Mouse (Mus musculus) MEL (cell line): ENCODE measurements around the gene Kalrn. TPM values are rescaled to one million over a fixed set of nuclear protein-coding genes. Genes with fewer than 3 reads are reported as not detected.

Source experiments
- DNase-seq: peaks from one replicate; pipeline ENCODE4 v3.0.0; 2011; ENCODE audit warnings: low read depth, low spot score
- H3K27ac ChIP-seq: 2 replicates; pipeline ENCODE4 v1.5.1; 2012; ENCODE audit warnings: low read depth, mild to moderate bottlenecking, control low read depth, low read length, moderate library complexity; ENCODE audit not compliant: control insufficient read depth
- H3K27me3 ChIP-seq, 2 experiments: fragments of 150-350 bp in 1 of 2; sonication (generic) in 1 of 2; 2 replicates each; pipeline ENCODE4 v1.6.1; 2012; ENCODE audit warnings: low read length in 2 of 2, mild to moderate bottlenecking in 2 of 2, improper control_type of control experiment in 1 of 2, moderate library complexity in 1 of 2; ENCODE audit not compliant: insufficient read depth in 2 of 2, control insufficient read depth in 1 of 2
- H3K36me3 ChIP-seq, 2 experiments: 2 replicates each; pipeline ENCODE4 v1.6.1; 2012 to 2014; ENCODE audit warnings: low read length in 2 of 2, improper control_type of control experiment in 1 of 2, inconsistent platforms in 1 of 2, mild to moderate bottlenecking in 1 of 2; ENCODE audit not compliant: insufficient read depth in 2 of 2, control insufficient read depth in 1 of 2
- H3K4me1 ChIP-seq, 2 experiments: fragments of 150-350 bp in 1 of 2; sonication (generic) in 1 of 2; 2 replicates each; pipeline ENCODE4 v1.6.1; 2012; ENCODE audit warnings: low read length in 2 of 2, improper control_type of control experiment in 1 of 2, mild to moderate bottlenecking in 1 of 2; ENCODE audit not compliant: insufficient read depth in 2 of 2, control insufficient read depth in 1 of 2
- H3K4me3 ChIP-seq, 2 experiments: fragments of 150-350 bp in 1 of 2; sonication (generic) in 1 of 2; 2 replicates each; pipeline ENCODE4 v1.5.1; 2012; ENCODE audit warnings: low read depth in 2 of 2, low read length in 2 of 2, mild to moderate bottlenecking in 2 of 2, moderate library complexity in 2 of 2, control low read depth in 1 of 2, improper control_type of control experiment in 1 of 2; ENCODE audit not compliant: control insufficient read depth in 1 of 2, insufficient read depth in 1 of 2
- H3K79me2 ChIP-seq: 2 replicates; pipeline ENCODE4 v1.6.1; 2012; ENCODE audit warnings: mild to moderate bottlenecking, low read length, moderate library complexity; ENCODE audit not compliant: control insufficient read depth, poor library complexity, insufficient read depth
- H3K9ac ChIP-seq: 2 replicates; pipeline ENCODE4 v1.6.1; 2012; ENCODE audit warnings: low read depth, mild to moderate bottlenecking, control low read depth, low read length, moderate library complexity; ENCODE audit not compliant: control insufficient read depth, poor library complexity, severe bottlenecking
- H3K9me3 ChIP-seq: fragments of 150-350 bp; sonication (generic); replicated peaks from 2 replicates; pipeline ENCODE4 v1.6.1; 2012; ENCODE audit warnings: mild to moderate bottlenecking, low read length, improper control_type of control experiment, moderate library complexity; ENCODE audit not compliant: insufficient read depth
- BHLHE40 ChIP-seq: IDR thresholded peaks from 2 replicates; pipeline ENCODE4 v1.6.1; 2012; ENCODE audit warnings: low read depth, mild to moderate bottlenecking, inconsistent platforms, low read length, improper control_type of control experiment, borderline replicate concordance
- CHD1 ChIP-seq: IDR thresholded peaks from 2 replicates; pipeline ENCODE4 v1.6.1; 2012; ENCODE audit warnings: low read depth, mild to moderate bottlenecking, inconsistent platforms, low read length, improper control_type of control experiment
- CHD2 ChIP-seq: IDR thresholded peaks from 2 replicates; pipeline ENCODE4 v1.6.1; 2011; ENCODE audit warnings: low read length, improper control_type of control experiment
- E2F4 ChIP-seq: IDR thresholded peaks from 2 replicates; pipeline ENCODE4 v1.6.1; 2011; ENCODE audit warnings: low read depth, low read length, improper control_type of control experiment, borderline replicate concordance
- ETS1 ChIP-seq: IDR thresholded peaks from 2 replicates; pipeline ENCODE4 v1.6.1; 2012; ENCODE audit warnings: low read depth, mild to moderate bottlenecking, inconsistent platforms, low read length, improper control_type of control experiment, moderate library complexity
- GATA1 ChIP-seq: IDR thresholded peaks from 2 replicates; pipeline ENCODE4 v1.6.1; 2011; ENCODE audit warnings: low read depth, low read length, improper control_type of control experiment
- JUND ChIP-seq: IDR thresholded peaks from 2 replicates; pipeline ENCODE4 v1.6.1; 2011; ENCODE audit warnings: low read depth, mild to moderate bottlenecking, improper control_type of control experiment, low read length
- KAT2A ChIP-seq: conservative IDR thresholded peaks from 2 replicates; pipeline ENCODE4 v1.6.1; 2012; ENCODE audit warnings: low read depth, low read length, improper control_type of control experiment, inconsistent platforms
- MAFK ChIP-seq: IDR thresholded peaks from 2 replicates; pipeline ENCODE4 v1.6.1; 2011; ENCODE audit warnings: low read depth, mild to moderate bottlenecking, low read length, improper control_type of control experiment, borderline replicate concordance
- NELFE ChIP-seq: IDR thresholded peaks from 2 replicates; pipeline ENCODE4 v1.6.1; 2011; ENCODE audit warnings: low read depth, low read length, improper control_type of control experiment
- RAD21 ChIP-seq: IDR thresholded peaks from 2 replicates; pipeline ENCODE4 v1.6.1; 2011; ENCODE audit warnings: mild to moderate bottlenecking, low read depth, low read length, improper control_type of control experiment
- SMC3 ChIP-seq: IDR thresholded peaks from 2 replicates; pipeline ENCODE4 v1.6.1; 2011; ENCODE audit warnings: low read depth, low read length, improper control_type of control experiment
- TCF12 ChIP-seq: IDR thresholded peaks from 2 replicates; pipeline ENCODE4 v1.6.1; 2014; ENCODE audit warnings: low read depth, mild to moderate bottlenecking, inconsistent platforms, low read length, improper control_type of control experiment, moderate library complexity
- polyA plus RNA-seq, 2 experiments: library from polyadenylated mRNA; stranded (reverse) in 1 of 2; unstranded in 1 of 2; fragments of >175 nt in 1 of 2; fragments of >200 nt in 1 of 2; gene quantifications; 2 replicates each; pipeline versions ENCODE4 v1.2.1 to v1.2.4; 2012; ENCODE audit warnings: low replicate concordance in 2 of 2, low read depth in 1 of 2; ENCODE audit not compliant: insufficient read length in 2 of 2, insufficient read depth in 1 of 2, missing spikeins in 1 of 2
- total RNA-seq: library from RNA; depleted of rRNA; stranded (reverse); fragments of 300-350 nt; gene quantifications from 2 replicates; pipeline ENCODE4 v1.2.3, GENCODE M21; 2012

Kalrn gene
- total and polyA plus RNA-seq, 3 experiments, result 10.4 to 11.8 TPM; not detected in 1

- Histone ChIP-seq H3K27me3 (0 out of 4 replicates have a peak, but pooled peaks cover 0 to 2% of the 10 kb centered on the region in 2 experiments), H3K9ac (no peak overlapping the region), H3K4me3 (no peak overlapping the region), H3K27ac (no peak overlapping the region), H3K36me3 (no peaks in the 10 kb centered on the region), H3K79me2 (no peaks in the 10 kb centered on the region), H3K4me1 (no peaks in the 10 kb centered on the region), H3K9me3 (no peaks in the 10 kb centered on the region)
- TF ChIP-seq TCF12 (no peak), CHD1 (no peak), SMC3 (no peak), KAT2A (no peak), RAD21 (no peak)
- no peak for DNase-seq
Observed at GRCm38 (mm10) chr16:34327890-34328289, 245.4 kb downstream of the Kalrn start.

GRCm38 (mm10) chr16:34325869-34326268, 247.5 kb downstream of the Kalrn start:
- no peaks in the 10 kb centered on the region for H3K79me2 ChIP-seq
- no peak overlapping the region for H3K4me3 ChIP-seq
- H3K27ac ChIP-seq, result no peak overlapping the region
- H3K27me3 ChIP-seq, result 0 out of 4 replicates have a peak, but pooled peaks cover 0 to 2% of the 10 kb centered on the region in 2 experiments
- no peaks in the 10 kb centered on the region for H3K36me3 ChIP-seq
- no peaks in the 10 kb centered on the region for H3K4me1 ChIP-seq
- no peak overlapping the region for H3K9ac ChIP-seq
- TF ChIP-seq MAFK (no peak), KAT2A (no peak)
- no peaks in the 10 kb centered on the region for H3K9me3 ChIP-seq
- DNase-seq, result no peak

- Histone ChIP-seq H3K27ac (no peak overlapping the region), H3K27me3 (0 out of 4 replicates have a peak, but pooled peaks cover 0 to 2% of the 10 kb centered on the region in 2 experiments), H3K36me3 (no peaks in the 10 kb centered on the region), H3K4me1 (no peaks in the 10 kb centered on the region), H3K9me3 (no peaks in the 10 kb centered on the region), H3K4me3 (no peak overlapping the region), H3K79me2 (no peaks in the 10 kb centered on the region)
- no peak for DNase-seq
- TF ChIP-seq ETS1 (no peak), MAFK (no peak), JUND (no peak), NELFE (no peak), E2F4 (no peak), CHD2 (no peak), BHLHE40 (no peak), GATA1 (no peak)
- TF ChIP-seq, all 39 proteins: peak for 0
- no peak overlapping the region for H3K9ac ChIP-seq
Observed at GRCm38 (mm10) chr16:34325161-34325560, 248.2 kb downstream of the Kalrn start.
